Mouse (Mus musculus) adrenal gland (tissue): ENCODE measurements around the gene Zpr1.

Experiments used
- intact Hi-C: fragments of 180-260 bp; cut with DNase I; formaldehyde crosslinking; loops from one replicate; pipeline ENCODE4 v1.15.1; 2025

Gene Zpr1

GRCm38 (mm10) chr9:46327706-46328571 is 55.1 kb downstream of the Zpr1 start:
- intact Hi-C loops: no loop called here

- intact Hi-C loops: no loop called here
Measured at GRCm38 (mm10) chr9:46328572-46329249, 55.8 kb downstream of the Zpr1 start.

DNA sequence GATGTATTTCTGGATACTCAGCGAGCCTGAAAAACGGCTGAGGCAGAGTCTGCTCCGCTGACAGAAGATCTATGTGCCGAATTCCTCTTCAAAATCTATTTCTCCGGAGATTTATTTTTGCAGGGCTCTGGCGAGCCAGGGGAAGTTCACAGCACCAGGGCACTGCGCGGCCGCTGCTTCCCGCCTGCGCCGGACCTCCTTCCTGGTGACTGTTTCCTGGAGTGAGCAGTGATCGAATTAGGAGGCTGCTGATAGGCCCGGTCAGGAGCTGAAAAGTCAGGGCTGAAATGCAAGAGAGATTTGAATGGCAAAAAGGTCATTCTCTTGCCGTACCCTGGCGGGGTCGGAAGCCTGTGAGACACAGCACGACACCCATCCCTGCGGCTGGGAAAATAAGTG is 56.4 kb downstream of the Zpr1 start:
- intact Hi-C loops: no loop called here

- intact Hi-C loops: no loop called here
Measured at GRCm38 (mm10) chr9:46329801-46330585, 57.1 kb downstream of the Zpr1 start.

- intact Hi-C loops: no loop called here
Measured at GRCm38 (mm10) chr9:46330586-46330895, 57.7 kb downstream of the Zpr1 start.

GRCm38 (mm10) chr9:46331301-46331700 is 58.4 kb downstream of the Zpr1 start:
- intact Hi-C loops: no loop called here
